Mouse (Mus musculus) heart, adult 2 months (tissue): Measurements from ENCODE around the gene Cblb.

Experiments used
- CTCF ChIP-seq: fragments of 200-600 bp; IDR thresholded peaks from 2 replicates; pipeline ENCODE4 v1.8.1; 2022; ENCODE audit warnings: antibody characterized with exemption, mild to moderate bottlenecking, moderate library complexity
- EP300 ChIP-seq: fragments of 200-500 bp; IDR thresholded peaks from 2 replicates; pipeline ENCODE4 v1.6.1; 2011; ENCODE audit warnings: low read depth, low read length, control low read depth; ENCODE audit not compliant: insufficient read depth
- POLR2A ChIP-seq: fragments of 200-500 bp; IDR thresholded peaks from 2 replicates; pipeline ENCODE4 v1.6.1; 2011; ENCODE audit warnings: mild to moderate bottlenecking, low read depth, low read length, control low read depth; ENCODE audit not compliant: insufficient read depth

GRCm38 (mm10) chr16:52081756-52082155, 50.7 kb downstream of the Cblb start:
- TF ChIP-seq CTCF: no peak
- TF ChIP-seq EP300: no peak
- no peak for TF ChIP-seq POLR2A
